Mouse (Mus musculus) ES-Bruce4 (cell line): ENCODE measurements at regions not wholly inside any gene's neighbourhood (a gene's known extent, or its start where the extent isn't known, plus 50 kb on each side); places are given as distances from the start of the nearest gene placed in this dataset.

ENCODE experiments used
- CTCF ChIP-seq: IDR thresholded peaks from one replicate; pipeline ENCODE4 v1.8.1; 2011; ENCODE audit warnings: low read depth, low read length
- POLR2A ChIP-seq: IDR thresholded peaks from one replicate; pipeline ENCODE4 v1.8.1; 2011; ENCODE audit warnings: low read length; ENCODE audit not compliant: insufficient read depth

DNA sequence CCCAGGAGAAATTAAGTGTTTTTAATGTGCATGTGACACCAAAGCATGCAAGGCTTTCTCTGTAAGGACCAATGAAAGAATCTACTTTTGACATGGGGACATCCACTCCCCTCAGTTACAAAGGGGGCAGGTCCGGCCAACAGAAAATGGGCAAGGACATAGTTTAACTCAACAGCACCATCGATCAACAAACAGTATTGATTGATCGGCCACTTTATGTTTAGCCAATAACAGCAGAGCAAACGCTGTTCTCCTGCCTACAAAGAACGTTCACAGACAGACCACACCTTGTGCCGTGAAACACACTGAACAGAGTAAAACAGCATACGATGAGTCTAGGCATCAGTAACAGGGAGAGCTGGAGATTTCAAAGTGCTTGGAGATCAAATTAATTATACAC, 467.7 kb upstream of the Arid1b start:
- TF ChIP-seq CTCF (no peak), POLR2A (no peak)
